Mouse (Mus musculus) lung, adult 18-20 months (tissue): Measurements from ENCODE around the gene Adk.

Experiments used
- DNase-seq, 2 experiments: peaks; one replicate each; pipeline ENCODE4 v3.0.0; 2022; ENCODE audit warnings: mixed read lengths in 2 of 2

Gene Adk

DNA sequence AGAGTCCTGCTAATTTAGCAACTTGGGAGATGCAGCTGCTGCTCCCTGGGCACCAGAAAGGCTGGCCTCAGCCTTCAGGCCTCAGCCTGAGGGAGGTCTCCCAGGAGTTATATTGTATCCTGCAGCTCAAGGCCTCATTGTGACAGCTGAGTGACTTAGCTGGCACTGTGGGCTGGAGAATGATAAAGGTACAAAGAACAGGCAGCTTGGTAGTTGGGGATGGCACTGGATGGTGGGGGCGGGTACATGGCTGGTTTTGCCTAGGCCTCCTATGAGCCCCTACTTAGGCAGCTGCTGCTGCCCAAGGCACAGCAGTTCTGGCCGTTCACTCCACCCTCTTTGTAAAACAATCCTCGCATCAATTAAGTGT is 436.7 kb downstream of the Adk start:
- no peak for DNase-seq

DNA sequence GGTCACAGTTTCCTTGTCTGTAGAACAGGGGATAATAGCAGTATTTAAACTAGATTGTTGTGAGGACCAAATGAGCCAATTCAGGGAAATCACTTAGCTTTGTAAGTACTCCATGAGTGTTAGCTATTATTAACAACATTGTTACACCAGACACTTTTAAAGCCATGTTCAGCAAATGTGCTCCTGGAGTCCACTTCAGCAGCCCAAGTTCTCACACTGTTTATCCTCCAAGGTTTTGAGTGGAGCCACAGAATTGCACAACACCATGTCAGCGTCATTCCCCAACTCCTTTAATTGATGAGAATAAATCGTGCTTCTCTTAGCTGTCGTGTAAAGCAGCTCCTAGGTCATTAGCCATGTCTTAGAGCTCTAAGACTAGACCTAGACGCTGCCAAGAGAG is 437.8 kb downstream of the Adk start:
- DNase-seq: peak; percentile 81 to 86
